In the genomic region with DNA sequence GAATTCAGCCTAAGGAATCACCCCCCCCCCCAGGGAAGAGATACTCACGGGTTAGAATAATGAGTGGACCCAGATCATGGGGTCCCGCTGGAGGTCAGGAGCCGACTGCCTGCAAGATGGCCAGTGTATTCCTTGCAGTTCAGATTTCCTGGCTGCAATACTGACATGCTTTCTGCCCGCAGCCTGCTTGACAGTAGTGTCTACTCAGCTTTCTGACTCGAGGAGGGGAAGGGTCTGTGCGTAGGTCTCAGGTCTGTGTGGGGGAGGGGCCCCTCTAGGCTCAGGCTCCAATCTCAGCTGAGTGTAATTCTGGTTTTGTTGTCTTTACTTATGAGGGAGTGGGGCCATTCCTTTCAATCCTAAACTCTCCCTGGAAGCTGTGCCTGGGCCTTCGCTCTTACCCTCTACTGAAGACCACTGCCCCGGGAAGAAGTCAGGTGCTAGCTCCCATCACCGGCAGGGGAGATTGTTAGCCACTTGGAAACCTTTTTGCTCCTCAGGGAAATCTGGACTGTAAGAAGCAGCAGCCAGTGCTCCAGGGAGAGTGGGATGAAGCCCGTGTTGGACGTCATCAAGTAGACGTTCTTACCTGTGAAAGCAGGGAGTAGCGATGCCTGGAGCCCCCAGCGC, we compare ENCODE assay signal across 7 mouse cellular contexts. TPM values are rescaled to one million over a fixed set of nuclear protein-coding genes. Genes with fewer than 3 reads are reported as not detected.
A peak's percentile ranks its signal among the peaks of the same experiment; 100 is the strongest.
DNase-seq lines count a peak whose midpoint lies in the region; ATAC-seq and TF ChIP-seq lines count a peak whose summit lies in the region.

No protein-coding gene starts in this region.

- TF ChIP-seq EP300 in lung, postnatal 0 days (IDR thresholded peaks at IDR 0.05): no peak

- H3K4me3 ChIP-seq in lung, postnatal 0 days (ENCODE audit: low read depth, low read length): peak overlapping the region; percentile 80
- 0 out of 2 replicates have a peak overlapping the region, but pooled peaks have one; percentile 12 for H3K4me3 ChIP-seq in forebrain, embryonic 13.5 days
- peak overlapping the region; percentile 85 for H3K4me3 ChIP-seq in limb, embryonic 15.5 days

- peaks cover 33% of the 10 kb centered on the region for H3K4me1 ChIP-seq in lung, postnatal 0 days (ENCODE audit: insufficient read depth, low read depth, low read length)
- peaks cover 37% of the 10 kb centered on the region for H3K4me1 ChIP-seq in forebrain, embryonic 13.5 days
- peaks cover 66% of the 10 kb centered on the region for H3K4me1 ChIP-seq in limb, embryonic 15.5 days

- no peak overlapping the region for H3K27ac ChIP-seq in lung, postnatal 0 days (ENCODE audit: low read length)
- no peak overlapping the region for H3K27ac ChIP-seq in forebrain, embryonic 13.5 days
- H3K27ac ChIP-seq in limb, embryonic 15.5 days: no peak overlapping the region

- no peak for ATAC-seq in lung, postnatal 0 days
- no peak for ATAC-seq in forebrain, embryonic 13.5 days
- no peak for ATAC-seq in limb, embryonic 15.5 days (ENCODE audit: insufficient number of reproducible peaks, low FRiP score, low TSS enrichment, low read depth)

- 41% methylated on average over 14 of the region's 14 CpGs for WGBS in lung, postnatal 0 days
- 62% methylated on average over 14 of the region's 14 CpGs for WGBS in forebrain, embryonic 13.5 days
- 37% methylated on average over 14 of the region's 14 CpGs for WGBS in limb, embryonic 15.5 days

- no peaks in the 10 kb centered on the region for H3K9me3 ChIP-seq in lung, postnatal 0 days (ENCODE audit: low read length)
- no peaks in the 10 kb centered on the region for H3K9me3 ChIP-seq in forebrain, embryonic 13.5 days (replicated peaks)
- H3K9me3 ChIP-seq in limb, embryonic 15.5 days: no peaks in the 10 kb centered on the region

- H3K36me3 ChIP-seq in lung, postnatal 0 days (ENCODE audit: insufficient read depth, low read length): no peaks in the 10 kb centered on the region
- no peaks in the 10 kb centered on the region for H3K36me3 ChIP-seq in forebrain, embryonic 13.5 days (ENCODE audit: poor library complexity, severe bottlenecking)
- no peaks in the 10 kb centered on the region for H3K36me3 ChIP-seq in limb, embryonic 15.5 days

- TF ChIP-seq CTCF in lung, postnatal 0 days (IDR thresholded peaks at IDR 0.05): no peak

- no peaks in the 10 kb centered on the region for H3K27me3 ChIP-seq in lung, postnatal 0 days (replicated peaks; ENCODE audit: insufficient read depth, low read length)
- H3K27me3 ChIP-seq in forebrain, embryonic 13.5 days: peaks cover 14% of the 10 kb centered on the region; the same call in 1 of the 2 replicates
- 0 out of 2 replicates have a peak, but pooled peaks cover 5% of the 10 kb centered on the region for H3K27me3 ChIP-seq in limb, embryonic 15.5 days

- 0 out of 2 replicates have a peak overlapping the region, but pooled peaks have one; percentile 3 for H3K9ac ChIP-seq in lung, postnatal 0 days (replicated peaks; ENCODE audit: low read depth)
- H3K9ac ChIP-seq in forebrain, embryonic 13.5 days: peak overlapping the region; percentile 28; the same call in 1 of the 2 replicates
- peak overlapping the region; percentile 26; the same call in 1 of the 2 replicates for H3K9ac ChIP-seq in limb, embryonic 15.5 days

- peak overlapping the region; percentile 97 for H3K4me2 ChIP-seq in lung, postnatal 0 days (replicated peaks; ENCODE audit: low read depth, low read length)
- H3K4me2 ChIP-seq in forebrain, embryonic 13.5 days: peak overlapping the region; percentile 97
- H3K4me2 ChIP-seq in limb, embryonic 15.5 days: peak overlapping the region; percentile 94

- no peak for DNase-seq in lung, postnatal 0 days (ENCODE audit: low spot score)
- no peak for DNase-seq in lung, postnatal 10 days
- DNase-seq in thymus, postnatal 4 days: no peak
- DNase-seq in frontal cortex, adult 2 months (ENCODE audit: extremely low spot score in 1 of 2, low spot score in 1 of 2): no peak
- no peak for DNase-seq in c-Kit-positive CD71-positive TER-119-positive erythroid progenitor cells, embryonic 14.5 days (ENCODE audit: low spot score)

RNA-seq across cellular contexts. Expression of gene Gm21969, which starts 26.6 kb away (rescaled TPM):
- polyA plus RNA-seq in lung, postnatal 0 days (2015; fragmentation: Nextera tagmentation; extraction: Ambion mirVana): not detected in 2 replicates
- polyA plus RNA-seq in forebrain, embryonic 13.5 days (2015; fragmentation: Nextera tagmentation; extraction: Ambion mirVana): not detected in 2 replicates
- polyA plus RNA-seq in limb, embryonic 15.5 days (2015; fragmentation: Nextera tagmentation; extraction: Ambion mirVana): not detected in 2 replicates
- polyA plus RNA-seq in frontal cortex, adult 2 months (2012; rRNA removed): 0.02 and 0.04 TPM in 2 replicates

RNA-seq across cellular contexts. Expression of gene Iffo2, which starts 46.0 kb away (rescaled TPM):
- polyA plus RNA-seq in lung, postnatal 0 days (2015; fragmentation: Nextera tagmentation; extraction: Ambion mirVana): 4.7 and 6.2 TPM in 2 replicates
- polyA plus RNA-seq in forebrain, embryonic 13.5 days (2015; fragmentation: Nextera tagmentation; extraction: Ambion mirVana): 3.6 and 4.2 TPM in 2 replicates
- polyA plus RNA-seq in limb, embryonic 15.5 days (2015; fragmentation: Nextera tagmentation; extraction: Ambion mirVana): 2.7 and 3.6 TPM in 2 replicates
- polyA plus RNA-seq in frontal cortex, adult 2 months (2012; rRNA removed): 10.1 TPM in 2 replicates

RNA-seq across cellular contexts. Expression of gene Aldh4a1, which starts 46.3 kb away (rescaled TPM):
- polyA plus RNA-seq in lung, postnatal 0 days (2015; fragmentation: Nextera tagmentation; extraction: Ambion mirVana): 13.4 and 19.7 TPM in 2 replicates
- polyA plus RNA-seq in forebrain, embryonic 13.5 days (2015; fragmentation: Nextera tagmentation; extraction: Ambion mirVana): 20.9 and 21.1 TPM in 2 replicates
- polyA plus RNA-seq in limb, embryonic 15.5 days (2015; fragmentation: Nextera tagmentation; extraction: Ambion mirVana): 36.8 and 39.7 TPM in 2 replicates
- polyA plus RNA-seq in frontal cortex, adult 2 months (2012; rRNA removed): 22.6 and 24.7 TPM in 2 replicates

Comparison
In these comparisons a context has a peak if more than half of its experiments do, and no peak if none do; other contexts are left out.
1. H3K4me3 ChIP-seq: peak in every context shown above with its lines; median percentile 85 in limb, embryonic 15.5 days; 80 in lung, postnatal 0 days; 12 in forebrain, embryonic 13.5 days.